Mouse (Mus musculus): ENCODE measurements around the gene Flad1.
A peak's percentile ranks its signal among the peaks of the same experiment; 100 is the strongest.

Gene Flad1

GRCm38 (mm10) chr3:89411490-89412393 lies at the start of gene Flad1:
Gene Flad1 (minus strand): TSS chr3:89411870.
- DNase-seq (ENCODE audit: extremely low read depth, low read depth, low spot score) = peak; percentile 99

DNA sequence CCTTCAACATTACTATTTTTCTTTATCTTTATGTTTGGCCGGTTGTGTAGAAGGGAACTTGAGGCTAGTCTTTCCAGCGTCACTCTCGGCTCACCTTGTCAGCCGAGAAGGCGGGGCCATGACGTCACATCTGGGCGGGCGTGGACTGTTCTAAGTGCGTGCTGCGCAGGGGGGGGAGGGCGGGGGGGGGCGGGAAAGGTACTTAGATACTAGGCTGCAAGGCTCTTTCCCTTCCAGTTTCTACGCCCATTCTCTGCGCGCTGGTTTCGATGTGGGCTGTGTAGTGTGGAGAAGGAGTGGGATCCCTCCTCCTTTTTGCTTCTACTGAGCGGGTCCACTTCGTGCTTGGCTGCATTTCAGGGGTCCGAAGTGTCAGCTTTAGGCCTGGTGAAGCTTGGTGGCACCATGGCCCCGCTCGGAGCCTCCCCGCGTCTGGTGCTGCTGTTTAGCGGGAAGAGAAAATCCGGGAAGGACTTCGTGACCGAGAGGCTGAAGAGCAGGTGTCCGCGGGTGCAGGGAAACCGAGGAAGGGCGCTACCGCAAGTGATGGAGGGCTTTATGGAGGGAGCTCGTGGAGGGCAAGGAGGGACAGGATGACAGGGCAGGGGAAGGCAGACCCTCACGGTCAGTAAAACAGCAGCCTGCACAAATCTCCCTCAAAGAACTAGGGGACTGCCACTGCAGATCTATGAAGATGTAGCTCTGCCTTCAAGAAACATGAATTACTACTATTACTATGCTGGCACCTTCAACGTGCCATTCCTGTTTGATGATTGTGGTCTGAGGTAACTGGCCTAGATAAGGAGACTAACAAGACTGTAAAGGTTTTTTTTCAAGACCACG lies 47.5 kb upstream of the Flad1 start:
- DNase-seq (ENCODE audit: extremely low read depth, low read depth, low spot score) = no peak

- DNase-seq (ENCODE audit: extremely low read depth, low read depth, low spot score) = peak; percentile 66
Measured at GRCm38 (mm10) chr3:89458372-89458964, 46.8 kb upstream of the Flad1 start.

DNA sequence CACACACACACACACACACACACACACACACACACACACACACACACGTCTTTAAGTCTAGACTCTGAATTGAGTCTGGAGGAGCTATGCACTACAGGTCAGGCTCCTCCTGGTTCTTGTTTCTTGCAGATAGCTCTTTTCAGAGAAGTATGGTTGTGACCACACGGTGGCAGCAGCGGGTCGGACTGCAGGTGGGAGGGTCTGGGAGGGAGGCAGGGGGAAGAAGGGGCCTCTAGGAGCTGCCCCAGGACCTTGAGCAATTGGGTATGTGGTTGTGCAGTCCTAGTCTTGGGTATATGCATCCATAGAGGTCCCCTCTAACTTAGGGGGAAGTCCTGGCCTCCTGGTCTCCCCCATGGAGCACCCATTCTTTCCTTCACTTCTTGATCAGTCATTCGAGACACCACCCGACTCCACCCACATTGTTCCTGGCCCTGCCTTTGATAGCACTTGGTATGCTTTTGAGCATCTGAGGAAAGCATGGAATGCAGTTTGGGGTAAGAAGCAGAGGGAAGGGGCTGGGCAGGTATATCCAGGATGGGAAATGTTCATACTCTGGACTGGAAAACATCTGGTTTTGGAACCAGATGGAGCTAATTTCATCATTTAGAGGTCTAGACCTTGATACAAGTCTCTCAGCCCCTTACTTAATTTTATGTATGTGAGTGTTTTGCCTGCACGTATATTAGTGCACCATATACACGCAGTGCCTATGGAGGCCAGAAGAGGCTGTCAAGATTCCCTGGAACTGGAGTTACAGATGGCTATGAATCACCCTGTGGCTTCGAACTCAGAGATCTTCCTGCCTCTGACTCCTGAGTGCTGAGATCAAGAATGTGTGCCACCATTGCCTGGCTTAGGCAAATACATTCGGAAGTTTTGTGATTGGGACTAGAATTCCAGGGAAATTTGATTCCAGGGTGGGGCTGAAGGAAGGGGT lies 45.3 kb upstream of the Flad1 start:
- DNase-seq (ENCODE audit: extremely low read depth, low read depth, low spot score) = no peak

GRCm38 (mm10) chr3:89455786-89456285 lies 44.2 kb upstream of the Flad1 start:
- DNase-seq (ENCODE audit: extremely low read depth, low read depth, low spot score) = no peak

DNA sequence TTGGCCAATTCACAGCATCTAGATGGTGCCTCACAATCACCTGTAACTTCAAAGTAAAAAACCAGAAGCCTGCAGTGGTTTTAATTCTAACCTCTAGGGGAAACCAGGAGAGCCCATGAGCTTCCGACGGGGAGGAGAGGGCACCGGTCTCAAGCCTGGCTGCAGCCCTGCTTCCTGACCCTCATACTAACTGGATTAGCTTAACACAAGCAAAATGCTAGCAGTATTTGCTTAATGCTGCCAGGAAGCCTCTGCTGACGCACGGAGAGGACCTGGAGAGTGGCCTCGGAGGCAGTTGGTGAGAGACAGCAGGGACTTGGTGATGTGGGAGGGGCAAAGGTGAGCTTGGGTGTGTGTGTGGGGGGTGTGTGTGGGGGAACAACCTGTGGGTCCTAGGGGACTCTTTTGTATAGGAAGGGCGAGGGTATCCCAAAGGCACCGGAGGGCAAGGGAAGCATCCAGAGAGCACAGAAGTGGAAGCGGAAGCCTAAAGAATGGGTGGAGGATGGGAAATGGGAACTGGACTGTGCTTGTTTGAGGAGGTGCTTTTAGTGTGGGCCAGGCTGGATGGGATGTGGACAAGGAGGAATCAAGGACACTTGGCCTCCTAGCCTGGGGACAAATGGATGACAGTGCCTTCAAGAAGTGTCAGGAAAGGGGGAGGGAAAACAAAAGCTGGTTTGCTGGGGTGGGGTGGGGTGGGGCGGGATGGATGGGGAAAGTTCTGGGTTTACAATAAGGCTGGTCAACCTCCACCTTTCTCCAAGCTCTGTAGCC lies 42.9 kb upstream of the Flad1 start, which contains the start of gene Pmvk:
Gene Pmvk, plus strand, starts transcription at position 141 of the 777 bp plus-strand sequence.
- no peak for DNase-seq (ENCODE audit: extremely low read depth, low read depth, low spot score)

DNA sequence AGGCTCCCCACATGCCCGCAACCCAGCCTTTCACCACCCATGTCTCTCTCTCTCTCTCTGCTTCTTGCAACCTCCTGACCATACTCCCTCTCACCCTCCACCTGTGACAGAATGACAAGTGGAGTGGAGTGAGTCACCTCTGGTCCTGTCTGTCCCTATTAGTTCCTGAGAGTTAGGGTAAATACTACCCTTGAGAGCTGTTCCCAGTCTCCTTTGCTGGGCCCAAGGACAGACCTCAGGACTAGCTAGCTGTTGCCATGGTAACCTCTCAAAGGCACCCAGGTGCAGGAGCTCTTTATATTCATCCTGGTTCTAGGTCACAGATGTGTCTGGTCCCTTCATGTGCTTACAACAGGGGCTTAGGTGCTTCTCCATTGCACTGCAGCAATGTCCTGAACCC lies 40.2 kb upstream of the Flad1 start:
- no peak for DNase-seq (ENCODE audit: extremely low read depth, low read depth, low spot score)

GRCm38 (mm10) chr3:89449541-89449940 lies 37.9 kb upstream of the Flad1 start:
- DNase-seq (ENCODE audit: extremely low read depth, low read depth, low spot score) = no peak

GRCm38 (mm10) chr3:89448720-89449537 lies 37.3 kb upstream of the Flad1 start:
- no peak for DNase-seq (ENCODE audit: extremely low read depth, low read depth, low spot score)

DNA sequence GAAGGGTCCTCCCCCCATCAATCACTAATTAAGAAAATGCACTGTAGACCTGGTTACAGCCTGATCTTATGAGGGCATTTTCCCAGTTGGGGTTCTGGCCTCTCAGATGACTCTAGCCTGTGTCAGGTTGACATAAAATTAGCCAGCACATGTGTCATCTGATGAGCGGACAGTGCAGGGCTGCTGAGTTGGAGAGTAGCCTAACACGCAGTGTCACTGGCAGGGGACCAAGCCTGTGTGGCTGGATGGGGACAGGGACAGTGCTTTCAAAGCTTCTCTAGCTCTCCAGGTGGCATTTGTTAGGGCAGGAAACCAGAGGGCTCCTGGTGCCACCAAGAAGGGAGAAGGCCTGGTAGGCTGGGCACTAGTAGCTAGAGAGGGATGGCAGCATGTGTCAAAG lies 29.0 kb upstream of the Flad1 start:
- DNase-seq (ENCODE audit: extremely low read depth, low read depth, low spot score) = no peak

- no peak for DNase-seq (ENCODE audit: extremely low read depth, low read depth, low spot score)
Measured at GRCm38 (mm10) chr3:89437269-89437668, 25.6 kb upstream of the Flad1 start.

- DNase-seq (ENCODE audit: extremely low read depth, low read depth, low spot score) = no peak
Measured at GRCm38 (mm10) chr3:89436176-89437113, 24.8 kb upstream of the Flad1 start, which contains the start of gene Pbxip1. Gene Pbxip1 (plus strand): TSS chr3:89436706.

DNA sequence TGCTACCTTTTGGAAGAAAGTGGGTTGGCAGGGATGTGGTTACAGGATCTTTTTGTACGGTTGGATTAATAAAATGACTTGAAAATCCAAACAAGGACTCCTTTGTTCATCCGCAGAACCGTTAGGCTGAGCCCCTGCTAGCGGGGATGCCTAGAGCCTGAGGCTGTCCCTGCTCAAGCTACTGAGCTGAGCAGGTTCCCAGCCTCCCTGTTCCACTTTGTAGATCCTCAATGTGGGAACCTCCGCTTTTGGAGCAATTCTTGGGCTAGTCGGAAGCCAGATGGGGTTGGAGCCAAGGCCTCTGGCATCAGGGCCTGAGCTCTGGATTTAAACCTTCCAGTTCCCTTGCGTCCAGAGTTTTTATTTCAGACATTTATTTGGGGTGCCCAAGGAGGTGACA lies 23.4 kb upstream of the Flad1 start:
- DNase-seq (ENCODE audit: extremely low read depth, low read depth, low spot score) = no peak

GRCm38 (mm10) chr3:89434532-89434931 lies 22.9 kb upstream of the Flad1 start:
- no peak for DNase-seq (ENCODE audit: extremely low read depth, low read depth, low spot score)

DNA sequence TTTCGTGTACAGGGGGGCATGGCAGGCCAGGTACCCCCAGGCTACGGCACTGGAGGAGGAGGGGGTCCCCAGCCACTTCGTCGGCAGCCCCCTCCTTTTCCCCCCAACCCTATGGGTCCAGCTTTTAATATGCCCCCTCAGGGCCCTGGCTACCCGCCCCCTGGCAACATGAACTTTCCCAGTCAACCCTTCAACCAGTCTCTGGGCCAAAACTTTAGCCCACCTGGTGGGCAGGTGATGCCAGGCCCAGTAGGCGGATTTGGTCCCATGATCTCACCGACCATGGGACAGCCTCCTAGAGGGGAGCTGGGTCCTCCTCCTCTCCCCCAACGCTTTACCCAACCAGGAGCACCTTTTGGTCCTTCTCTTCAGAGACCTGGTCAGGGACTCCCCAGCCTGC lies 20.9 kb upstream of the Flad1 start:
- DNase-seq (ENCODE audit: extremely low read depth, low read depth, low spot score) = no peak

- DNase-seq (ENCODE audit: extremely low read depth, low read depth, low spot score) = no peak
Measured at GRCm38 (mm10) chr3:89430171-89431159, 18.8 kb upstream of the Flad1 start, which contains the start of gene Pygo2. Gene Pygo2 (plus strand): TSS chr3:89430214.
